ENCODE assay signal across 27 mouse cellular contexts in genomic region chr11:103147766-103148165, GRCm38 (mm10). TPM values are rescaled to one million over a fixed set of nuclear protein-coding genes. Genes with fewer than 3 reads are reported as not detected.
DNase-seq lines count a peak whose midpoint lies in the region; ATAC-seq and TF ChIP-seq lines count a peak whose summit lies in the region.
"Had no signal": no experiment of that assay in that cellular context is flagged by ENCODE, and none has a peak within 500 bp of the region (broad histone marks: within the 10 kb centered on the region; RNA-seq: fewer than 3 reads in every experiment).

No protein-coding gene starts in this region.

- peaks cover 9% of the 10 kb centered on the region for H3K4me1 ChIP-seq in kidney, embryonic 14.5 days (ENCODE audit: control insufficient read depth, insufficient read depth, low read length)
- peaks cover 6% of the 10 kb centered on the region for H3K4me1 ChIP-seq in kidney, adult 2 months (ENCODE audit: control insufficient read depth, insufficient read depth, low read length)
- H3K4me1 ChIP-seq in liver, postnatal 0 days (ENCODE audit: insufficient read depth) = peaks cover 15% of the 10 kb centered on the region
- H3K4me1 ChIP-seq in lung, postnatal 0 days (ENCODE audit: insufficient read depth, low read depth, low read length) = peaks cover under 1% of the 10 kb centered on the region; the same call in 1 of the 2 replicates

- ATAC-seq in kidney, embryonic 14.5 days (ENCODE audit: low FRiP score, low TSS enrichment) = no peak
- ATAC-seq in liver, postnatal 0 days = no peak
- ATAC-seq in lung, postnatal 0 days = no peak
- ATAC-seq: CD4-positive, CD25-positive, alpha-beta regulatory T cell, adult 4 months; forebrain, embryonic 13.5 days; hindbrain, embryonic 16.5 days; intestine, embryonic 15.5 days had no signal

- no peak overlapping the region for H3K27ac ChIP-seq in kidney, embryonic 14.5 days (ENCODE audit: low read depth, low read length)
- H3K27ac ChIP-seq in kidney, adult 2 months (ENCODE audit: insufficient read depth, low read depth, low read length) = peak overlapping the region; percentile 54
- H3K27ac ChIP-seq in liver, postnatal 0 days (ENCODE audit: low read depth) = peak overlapping the region; percentile 64
- no peak overlapping the region for H3K27ac ChIP-seq in lung, postnatal 0 days (ENCODE audit: low read length)
- no peak overlapping the region for H3K27ac ChIP-seq in layer of hippocampus, adult 2 months
- H3K27ac ChIP-seq: embryonic facial prominence, embryonic 13.5 days; forebrain, embryonic 13.5 days; intestine, embryonic 15.5 days; limb, embryonic 13.5 days had no signal

- no peaks in the 10 kb centered on the region for H3K27me3 ChIP-seq in kidney, embryonic 14.5 days (ENCODE audit: control insufficient read depth, insufficient read depth, low read length)
- H3K27me3 ChIP-seq in kidney, adult 2 months (replicated peaks; ENCODE audit: control insufficient read depth, insufficient read depth, low read length) = no peaks in the 10 kb centered on the region
- H3K27me3 ChIP-seq in liver, postnatal 0 days (ENCODE audit: insufficient read depth, low read length) = no peaks in the 10 kb centered on the region
- no peaks in the 10 kb centered on the region for H3K27me3 ChIP-seq in lung, postnatal 0 days (replicated peaks; ENCODE audit: insufficient read depth, low read length)
- H3K27me3 ChIP-seq: embryonic facial prominence, embryonic 13.5 days; forebrain, embryonic 13.5 days; intestine, embryonic 15.5 days; limb, embryonic 13.5 days had no signal

- no peak overlapping the region for H3K4me2 ChIP-seq in kidney, embryonic 14.5 days (replicated peaks; ENCODE audit: low read depth, low read length)
- H3K4me2 ChIP-seq in liver, postnatal 0 days (ENCODE audit: low read depth, low read length) = no peak overlapping the region
- H3K4me2 ChIP-seq in lung, postnatal 0 days (replicated peaks; ENCODE audit: low read depth, low read length) = no peak overlapping the region
- H3K4me2 ChIP-seq: embryonic facial prominence, embryonic 13.5 days; forebrain, embryonic 13.5 days; heart, embryonic 11.5 days; intestine, embryonic 15.5 days; limb, embryonic 13.5 days had no signal

- TF ChIP-seq POLR2A in kidney, adult 2 months (IDR thresholded peaks at IDR 0.05; ENCODE audit: low read depth, low read length) = no peak

- H3K9me3 ChIP-seq in kidney, embryonic 14.5 days (ENCODE audit: control insufficient read depth, low read length) = no peaks in the 10 kb centered on the region
- H3K9me3 ChIP-seq in liver, postnatal 0 days (ENCODE audit: low read length) = no peaks in the 10 kb centered on the region
- H3K9me3 ChIP-seq in lung, postnatal 0 days (ENCODE audit: low read length) = no peaks in the 10 kb centered on the region
- H3K9me3 ChIP-seq: embryonic facial prominence, embryonic 13.5 days; forebrain, embryonic 13.5 days; intestine, embryonic 15.5 days; limb, embryonic 13.5 days had no signal

- DNase-seq in kidney, adult 11 months = peak; percentile 87
- DNase-seq in kidney, adult 2 months = peak; percentile 87
- peak; percentile 70 for DNase-seq in kidney, postnatal 14 days
- no peak for DNase-seq in liver, postnatal 0 days
- no peak for DNase-seq in lung, postnatal 0 days (ENCODE audit: low spot score)
- DNase-seq in layer of hippocampus, adult 2 months (ENCODE audit: low spot score in 2 of 2) = no peak
- no peak for DNase-seq in layer of hippocampus, adult 11-12 months (ENCODE audit: low spot score)
- DNase-seq: adrenal gland, postnatal 14 days; cerebellum, adult 8-10 months; cerebellum, postnatal 36 days; embryo, embryonic 11 days; heart, adult 11 months; layer of hippocampus, postnatal 36 days; lung, adult 2 months; midbrain, embryonic 14.5 days; right cerebral cortex, postnatal 25 days; spleen, adult 18-20 months had no signal

- H3K36me3 ChIP-seq in kidney, embryonic 14.5 days (ENCODE audit: control insufficient read depth, insufficient read depth, low read length) = no peaks in the 10 kb centered on the region
- H3K36me3 ChIP-seq in kidney, adult 2 months (ENCODE audit: control insufficient read depth, insufficient read depth, low read length) = no peaks in the 10 kb centered on the region
- H3K36me3 ChIP-seq in liver, postnatal 0 days (replicated peaks; ENCODE audit: insufficient read depth, low read length) = no peaks in the 10 kb centered on the region
- H3K36me3 ChIP-seq in lung, postnatal 0 days (ENCODE audit: insufficient read depth, low read length) = no peaks in the 10 kb centered on the region
- H3K36me3 ChIP-seq: embryonic facial prominence, embryonic 13.5 days; intestine, embryonic 15.5 days; limb, embryonic 13.5 days had no signal

- no peak overlapping the region for H3K4me3 ChIP-seq in kidney, embryonic 14.5 days (ENCODE audit: low read length)
- H3K4me3 ChIP-seq in kidney, adult 2 months (ENCODE audit: insufficient read depth, low read depth, low read length) = no peak overlapping the region
- no peak overlapping the region for H3K4me3 ChIP-seq in liver, postnatal 0 days (ENCODE audit: low read depth, low read length)
- H3K4me3 ChIP-seq in lung, postnatal 0 days (ENCODE audit: low read depth, low read length) = no peak overlapping the region
- H3K4me3 ChIP-seq in layer of hippocampus, adult 2 months = no peak overlapping the region
- H3K4me3 ChIP-seq: embryonic facial prominence, embryonic 13.5 days; erythroblast, embryonic 14.5 days; forebrain, embryonic 13.5 days; intestine, embryonic 15.5 days; limb, embryonic 13.5 days had no signal

- WGBS in kidney, embryonic 14.5 days = 50% methylated on average over 4 of the region's 4 CpGs
- WGBS in kidney, adult 2 months = 15% methylated on average over 4 of the region's 4 CpGs
- WGBS in liver, postnatal 0 days (ENCODE audit: insufficient replicate concordance) = 53% methylated on average over 4 of the region's 4 CpGs
- WGBS in lung, postnatal 0 days = 61% methylated on average over 4 of the region's 4 CpGs

- TF ChIP-seq EP300 in liver, postnatal 0 days (IDR thresholded peaks at IDR 0.05; ENCODE audit: low read depth) = no peak
- no peak for TF ChIP-seq EP300 in lung, postnatal 0 days (IDR thresholded peaks at IDR 0.05)

- no peak for TF ChIP-seq CTCF in kidney, adult 2 months (conservative IDR thresholded peaks at IDR 0.05; ENCODE audit: insufficient read depth, insufficient read length, low read depth, low read length)
- no peak for TF ChIP-seq CTCF in liver, postnatal 0 days (IDR thresholded peaks at IDR 0.05; ENCODE audit: low read depth)
- TF ChIP-seq CTCF in lung, postnatal 0 days (IDR thresholded peaks at IDR 0.05) = no peak
- TF ChIP-seq CTCF in layer of hippocampus, adult 2 months (conservative IDR thresholded peaks at IDR 0.05) = no peak

- no peak overlapping the region for H3K9ac ChIP-seq in kidney, embryonic 14.5 days (ENCODE audit: low read depth, low read length)
- H3K9ac ChIP-seq in liver, postnatal 0 days (replicated peaks) = no peak overlapping the region
- H3K9ac ChIP-seq in lung, postnatal 0 days (replicated peaks; ENCODE audit: low read depth) = no peak overlapping the region
- H3K9ac ChIP-seq: embryonic facial prominence, embryonic 13.5 days; forebrain, embryonic 13.5 days; intestine, embryonic 15.5 days; limb, embryonic 13.5 days had no signal

RNA-seq across cellular contexts. Expression of gene Hexim2, which starts 15.5 kb away (rescaled TPM):
- 8.3 and 10.3 TPM in 2 replicates for polyA plus RNA-seq in kidney, embryonic 14.5 days (2014; fragmentation: Nextera tagmentation; extraction: Ambion mirVana)
- polyA plus RNA-seq in kidney, adult 2 months (2012; rRNA removed) = 3.8 and 4.0 TPM in 2 replicates
- 3.4 and 3.7 TPM in 2 replicates for polyA plus RNA-seq in liver, postnatal 0 days (2015; fragmentation: Nextera tagmentation; extraction: Ambion mirVana)
- polyA plus RNA-seq in lung, postnatal 0 days (2015; fragmentation: Nextera tagmentation; extraction: Ambion mirVana) = 6.2 and 7.1 TPM in 2 replicates
- total RNA-seq in layer of hippocampus, adult 2 months (2021) = 10 to 100 TPM in 1 of 2 experiments, 1 to 10 TPM in 1; 9.7 to 16.0 TPM

RNA-seq across cellular contexts. Expression of gene Fmnl1, which starts 23.1 kb away (rescaled TPM):
- polyA plus RNA-seq in kidney, embryonic 14.5 days (2014; fragmentation: Nextera tagmentation; extraction: Ambion mirVana) = 1.1 and 4.0 TPM in 2 replicates
- polyA plus RNA-seq in kidney, adult 2 months (2012; rRNA removed) = 32.7 and 35.5 TPM in 2 replicates
- polyA plus RNA-seq in liver, postnatal 0 days (2015; fragmentation: Nextera tagmentation; extraction: Ambion mirVana) = 4.1 and 5.9 TPM in 2 replicates
- polyA plus RNA-seq in lung, postnatal 0 days (2015; fragmentation: Nextera tagmentation; extraction: Ambion mirVana) = 4.1 and 4.9 TPM in 2 replicates
- total RNA-seq in layer of hippocampus, adult 2 months (2021) = 100 to 1,000 TPM; 142 to 156 TPM

RNA-seq across cellular contexts. Expression of gene Hexim1, which starts 31.7 kb away (rescaled TPM):
- 7.1 and 8.9 TPM in 2 replicates for polyA plus RNA-seq in kidney, embryonic 14.5 days (2014; fragmentation: Nextera tagmentation; extraction: Ambion mirVana)
- 24.9 and 26.4 TPM in 2 replicates for polyA plus RNA-seq in kidney, adult 2 months (2012; rRNA removed)
- polyA plus RNA-seq in liver, postnatal 0 days (2015; fragmentation: Nextera tagmentation; extraction: Ambion mirVana) = 2.6 and 2.7 TPM in 2 replicates
- 6.5 TPM in 2 replicates for polyA plus RNA-seq in lung, postnatal 0 days (2015; fragmentation: Nextera tagmentation; extraction: Ambion mirVana)
- total RNA-seq in layer of hippocampus, adult 2 months (2021) = 10 to 100 TPM; 48.5 to 50.8 TPM

RNA-seq across cellular contexts. Expression of gene Acbd4, which starts 46.3 kb away (rescaled TPM):
- 15.8 and 16.9 TPM in 2 replicates for polyA plus RNA-seq in kidney, embryonic 14.5 days (2014; fragmentation: Nextera tagmentation; extraction: Ambion mirVana)
- polyA plus RNA-seq in kidney, adult 2 months (2012; rRNA removed) = 119 and 130 TPM in 2 replicates
- 56.5 and 57.0 TPM in 2 replicates for polyA plus RNA-seq in liver, postnatal 0 days (2015; fragmentation: Nextera tagmentation; extraction: Ambion mirVana)
- polyA plus RNA-seq in lung, postnatal 0 days (2015; fragmentation: Nextera tagmentation; extraction: Ambion mirVana) = 28.8 and 34.5 TPM in 2 replicates
- 10 to 100 TPM; 87.1 to 91.0 TPM for total RNA-seq in layer of hippocampus, adult 2 months (2021)

RNA-seq across cellular contexts. Expression of gene Plcd3, which starts 46.3 kb away (rescaled TPM):
- polyA plus RNA-seq in kidney, embryonic 14.5 days (2014; fragmentation: Nextera tagmentation; extraction: Ambion mirVana) = 3.2 and 4.4 TPM in 2 replicates
- 14.9 and 18.1 TPM in 2 replicates for polyA plus RNA-seq in kidney, adult 2 months (2012; rRNA removed)
- polyA plus RNA-seq in liver, postnatal 0 days (2015; fragmentation: Nextera tagmentation; extraction: Ambion mirVana) = 0.82 and 0.85 TPM in 2 replicates
- 3.7 and 3.8 TPM in 2 replicates for polyA plus RNA-seq in lung, postnatal 0 days (2015; fragmentation: Nextera tagmentation; extraction: Ambion mirVana)
- total RNA-seq in layer of hippocampus, adult 2 months (2021) = 10 to 100 TPM in 1 of 2 experiments, 1 to 10 TPM in 1; 9.3 to 10.2 TPM
- total RNA-seq: megakaryocyte-erythroid progenitor cell, adult 5-6 weeks had no signal

Comparison
In these comparisons a context has a peak if more than half of its experiments do, and no peak if none do; other contexts are left out.
1. H3K27ac ChIP-seq: peak in kidney, adult 2 months (single experiment) and liver, postnatal 0 days (single experiment); none in kidney, embryonic 14.5 days (single experiment), lung, postnatal 0 days (single experiment) and layer of hippocampus, adult 2 months (single experiment).
2. DNase-seq: peak in kidney, adult 11 months (single experiment), kidney, adult 2 months (single experiment) and kidney, postnatal 14 days (single experiment); none in liver, postnatal 0 days (single experiment), lung, postnatal 0 days (single experiment), layer of hippocampus, adult 2 months (0 of 2) and layer of hippocampus, adult 11-12 months (single experiment).